Mouse (Mus musculus) testis, adult 2 months (tissue): Measurements from ENCODE around the gene Ccdc33.

Experiments used
- CTCF ChIP-seq: fragments of 200-500 bp; IDR thresholded peaks from 2 replicates; pipeline ENCODE4 v1.5.1; 2012; ENCODE audit warnings: low read depth, mild to moderate bottlenecking, inconsistent platforms, low read length, moderate library complexity; ENCODE audit not compliant: control insufficient read depth, insufficient read depth, insufficient replicate concordance
- POLR2A ChIP-seq: fragments of 200-500 bp; IDR thresholded peaks from 2 replicates; pipeline ENCODE4 v1.6.1; 2012; ENCODE audit warnings: low read depth, mild to moderate bottlenecking, inconsistent platforms, low read length, moderate library complexity; ENCODE audit not compliant: control insufficient read depth

GRCm38 (mm10) chr9:58159855-58160254 is 41.2 kb upstream of the Ccdc33 start:
- TF ChIP-seq POLR2A (no peak), CTCF (no peak)
